Mouse (Mus musculus): Measurements from ENCODE around the gene Dnah17.

DNA sequence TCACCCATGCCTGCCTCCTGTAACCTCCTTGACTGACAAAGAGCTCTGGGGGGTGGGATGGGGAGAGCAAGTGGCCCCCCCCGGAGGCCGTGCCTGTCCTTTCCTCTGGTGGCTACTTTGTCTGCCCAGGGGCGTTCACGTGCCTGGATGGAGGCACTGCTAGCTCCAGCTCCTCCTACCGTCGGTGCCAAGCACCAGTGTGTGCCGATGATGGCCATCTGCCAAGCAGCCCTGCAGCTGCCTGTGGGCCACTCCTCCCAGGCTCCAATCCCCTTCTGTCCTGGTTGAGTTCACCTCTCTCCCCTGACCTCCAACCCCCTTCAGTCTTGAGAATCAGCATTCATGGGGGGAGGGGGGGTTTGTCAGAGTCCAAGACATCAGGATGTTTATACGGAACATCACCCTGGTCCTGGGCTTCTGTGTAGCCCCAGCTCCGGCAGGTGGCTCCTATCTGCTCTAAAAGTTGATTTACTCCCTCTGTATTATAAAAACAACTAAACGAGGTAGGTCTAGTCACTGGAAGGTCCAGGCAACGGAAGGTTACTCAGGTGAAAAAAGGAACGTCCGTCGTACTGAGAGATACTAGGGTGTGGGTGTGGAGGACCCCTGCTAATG, 87.0 kb downstream of the Dnah17 start:
- TF ChIP-seq POLR2A (IDR thresholded peaks at IDR 0.05; ENCODE audit: low read depth, low read length) (no peak), CTCF (IDR thresholded peaks at IDR 0.05; ENCODE audit: extremely low read depth, insufficient read length, insufficient replicate concordance, low read depth, low read length) (no peak)

All from small intestine, adult 2 months (tissue).